Mouse (Mus musculus) Patski (cell line): ENCODE data around the gene Rbfox1. TPM values are rescaled to one million over a fixed set of nuclear protein-coding genes. Genes with fewer than 3 reads are reported as not detected.

Source experiments
- ATAC-seq: fragments of 100-300 bp; one replicate; pipeline ENCODE4 v1.8.0; 2021
- CTCF ChIA-PET: fragments of 350-600 bp; sonication (Branson Sonifier 250); formaldehyde crosslinking; loops from one replicate; lab custom pipeline; 2022; ENCODE audit warnings: inconsistent platforms; lab: Charles Lee
- POLR2A ChIA-PET: fragments of 350-600 bp; sonication (Branson Sonifier 250); formaldehyde crosslinking; loops from one replicate; lab custom pipeline; 2022; ENCODE audit warnings: antibody characterized with exemption, inconsistent platforms; lab: Charles Lee
- DNase-seq: peaks from one replicate; pipeline ENCODE4 v3.0.0-alpha.2; 2011; ENCODE audit warnings: low read depth, low spot score
- H3K27me3 ChIP-seq: fragments of 371-371 bp; one replicate; pipeline ENCODE4 v1.5.1; 2021
- CTCF ChIP-seq: fragments of 100-300 bp; IDR thresholded peaks from one replicate; pipeline ENCODE4 v1.5.1; 2021
- in situ Hi-C: fragments of 300-500 bp; cut with MboI; formaldehyde crosslinking; loops from 3 replicates; pipeline ENCODE4 v1.11.1; 2018; ENCODE audit warnings: low pct_unique_long_range_greater_than_20kb, mixed read lengths
- polyA plus RNA-seq: library from polyadenylated mRNA; unstranded; gene quantifications from one replicate; pipeline ENCODE4 v1.2.3, GENCODE M21; 2021

Rbfox1 gene
- polyA plus RNA-seq, 1 experiment from 2014 or later, result not detected

DNA sequence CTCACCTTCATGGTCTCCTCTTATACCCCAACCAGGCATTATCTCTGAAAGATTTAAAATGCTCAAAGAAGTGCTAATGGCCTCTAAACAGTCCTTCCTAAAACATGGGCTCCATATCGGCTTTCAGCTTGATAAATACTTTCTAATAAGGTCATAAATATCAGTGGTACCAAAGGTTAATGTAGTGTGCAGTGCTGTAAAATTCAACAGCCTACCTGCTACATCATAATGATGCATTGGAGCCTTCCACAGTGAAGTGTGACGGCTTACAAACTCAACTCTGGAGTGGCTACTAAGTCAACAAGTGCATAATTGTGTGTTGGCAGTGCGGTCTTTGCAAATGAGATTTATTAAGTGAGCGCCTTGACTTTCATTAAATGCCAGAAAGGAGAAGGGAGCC lies 1366.5 kb downstream of the Rbfox1 start:
- no peak for TF ChIP-seq CTCF
- CTCF ChIA-PET, result no interaction called here

DNA sequence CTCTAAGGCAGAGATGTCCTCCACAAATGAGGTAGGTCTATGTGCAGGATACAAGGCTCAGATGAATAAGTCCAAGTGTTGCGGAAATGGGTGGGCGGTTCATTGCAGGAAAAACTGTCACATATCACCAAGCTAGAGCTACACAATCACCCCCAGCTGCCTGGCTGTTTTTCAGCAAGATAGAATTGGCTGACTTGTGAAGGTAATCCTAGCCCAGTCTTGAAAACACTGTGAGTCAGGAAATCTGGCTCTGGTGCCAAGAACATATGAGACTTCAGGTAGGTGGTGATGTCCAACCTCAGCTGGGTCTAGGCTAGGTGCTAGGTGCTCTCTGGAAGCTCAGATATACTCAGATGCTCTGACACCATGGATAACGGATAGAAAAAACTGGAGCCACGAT lies 1372.2 kb downstream of the Rbfox1 start:
- in situ Hi-C loops, result no loop called here
- ChIA-PET POLR2A (no interaction called here), CTCF (no interaction called here)
- ATAC-seq, result no peak
- no peaks in the 10 kb centered on the region for H3K27me3 ChIP-seq
- no peak for DNase-seq
- no peak for TF ChIP-seq CTCF

More for the DNA sequence above, 1366.5 kb downstream of the Rbfox1 start:
- no peak for ATAC-seq
- in situ Hi-C loops, result no loop called here
- DNase-seq, result no peak
- POLR2A ChIA-PET, result no interaction called here
- H3K27me3 ChIP-seq, result no peaks in the 10 kb centered on the region

DNA sequence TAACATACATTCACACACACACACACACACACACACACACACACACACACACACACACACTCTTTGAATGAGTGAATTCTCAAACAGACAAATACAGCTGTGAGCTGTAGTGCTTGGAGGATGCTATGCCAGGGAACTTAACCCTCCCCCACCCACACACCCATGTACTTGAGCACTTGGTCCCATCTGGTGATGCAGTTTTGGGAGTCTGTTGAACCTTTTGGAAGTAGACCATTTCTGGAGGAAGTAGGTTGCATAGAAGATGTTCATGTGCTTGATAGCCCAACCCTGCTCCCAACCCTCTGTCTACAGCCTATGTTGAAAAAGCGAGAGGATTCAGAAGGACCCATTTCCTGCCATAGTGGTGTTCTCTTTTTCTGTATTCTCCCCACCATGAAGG lies 1378.1 kb downstream of the Rbfox1 start:
- no peak for TF ChIP-seq CTCF
- no peak for ATAC-seq
- H3K27me3 ChIP-seq, result no peaks in the 10 kb centered on the region
- POLR2A ChIA-PET, result no interaction called here
- in situ Hi-C loops, result no loop called here
- CTCF ChIA-PET, result interaction anchor here (1.5 kb wide), 1 partner anchor 16 kb away, joined by 3 read pairs; no protein-coding TSS in a partner anchor
- no peak for DNase-seq

DNA sequence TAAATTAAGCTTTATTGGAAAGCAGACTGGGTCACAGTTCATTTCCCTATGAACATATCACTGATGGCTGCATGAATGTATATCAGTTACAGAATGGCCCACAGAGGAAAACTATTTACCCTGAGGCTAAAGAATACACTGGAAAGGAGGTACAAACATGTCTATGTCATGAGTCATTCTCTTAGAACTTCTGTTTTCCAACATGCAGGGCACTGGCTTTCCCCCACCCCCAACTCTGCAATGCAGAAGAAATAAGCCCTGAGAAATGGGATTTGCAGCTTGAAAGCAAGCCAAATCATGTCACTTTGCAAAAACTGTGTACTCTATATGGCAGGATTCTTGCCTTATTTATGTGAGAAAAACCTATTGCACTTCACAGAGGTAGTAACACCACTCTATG lies 1380.6 kb downstream of the Rbfox1 start:
- TF ChIP-seq CTCF, result no peak
- ChIA-PET CTCF (interaction anchor here (0.8 to 1.4 kb wide), 2 partner anchors 16 to 215 kb away, joined by 3 read pairs; no protein-coding TSS in a partner anchor), POLR2A (interaction anchor here (0.6 to 0.8 kb wide), 3 partner anchors 21 to 378 kb away, joined by 3 read pairs; no protein-coding TSS in a partner anchor)
- ATAC-seq (peak; percentile 99), DNase-seq (peak; percentile 61)
- no peaks in the 10 kb centered on the region for H3K27me3 ChIP-seq
- in situ Hi-C loops, result no loop called here

GRCm38 (mm10) chr16:7275501-7275900 lies 1390.3 kb downstream of the Rbfox1 start:
- in situ Hi-C loops, result loop anchor here (10.0 kb wide), 2 partner anchors 481 to 771 kb away; no protein-coding TSS in a partner anchor
- TF ChIP-seq CTCF, result no peak
- CTCF ChIA-PET, result no interaction called here
- no peaks in the 10 kb centered on the region for H3K27me3 ChIP-seq
- DNase-seq, result no peak
- no peak for ATAC-seq
- POLR2A ChIA-PET, result no interaction called here

GRCm38 (mm10) chr16:7275901-7276300 lies 1390.7 kb downstream of the Rbfox1 start:
- in situ Hi-C loops, result loop anchor here (10.0 kb wide), 2 partner anchors 481 to 771 kb away; no protein-coding TSS in a partner anchor
- no peak for DNase-seq

DNA sequence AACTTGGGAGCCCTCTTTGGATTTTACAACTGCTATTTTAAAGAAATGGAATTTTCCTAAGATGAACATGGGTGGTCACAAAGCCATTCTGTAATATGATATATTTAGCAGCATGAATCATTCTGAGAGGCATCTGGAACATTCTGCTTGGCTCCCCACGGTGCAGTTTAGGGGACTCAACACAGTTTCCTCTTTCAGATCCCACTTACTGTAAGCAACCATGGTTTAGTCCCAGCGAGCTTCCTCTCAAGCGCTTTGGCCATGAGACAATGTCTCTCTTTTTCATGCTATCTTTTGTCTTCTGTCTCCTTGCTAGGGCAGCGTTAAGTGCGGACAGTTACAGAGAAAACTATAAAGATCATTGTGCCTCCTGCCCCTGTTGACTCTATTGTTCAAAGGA lies 1394.4 kb downstream of the Rbfox1 start:
- in situ Hi-C loops, result loop anchor here (10.0 kb wide), 2 partner anchors 485 to 775 kb away; no protein-coding TSS in a partner anchor
- ChIA-PET POLR2A (no interaction called here), CTCF (interaction anchor here (1.4 kb wide), 1 partner anchor 18 kb away, joined by 3 read pairs; no protein-coding TSS in a partner anchor)
- no peak for ATAC-seq
- no peaks in the 10 kb centered on the region for H3K27me3 ChIP-seq
- no peak for DNase-seq
- TF ChIP-seq CTCF, result no peak

More at GRCm38 (mm10) chr16:7275901-7276300, 1390.7 kb downstream of the Rbfox1 start:
- ChIA-PET POLR2A (no interaction called here), CTCF (interaction anchor here (0.6 to 0.8 kb wide), 3 partner anchors 10 to 226 kb away, joined by 3 to 4 read pairs (median 3); no protein-coding TSS in a partner anchor)
- no peak for ATAC-seq
- TF ChIP-seq CTCF, result peak; percentile 43
- no peaks in the 10 kb centered on the region for H3K27me3 ChIP-seq

DNA sequence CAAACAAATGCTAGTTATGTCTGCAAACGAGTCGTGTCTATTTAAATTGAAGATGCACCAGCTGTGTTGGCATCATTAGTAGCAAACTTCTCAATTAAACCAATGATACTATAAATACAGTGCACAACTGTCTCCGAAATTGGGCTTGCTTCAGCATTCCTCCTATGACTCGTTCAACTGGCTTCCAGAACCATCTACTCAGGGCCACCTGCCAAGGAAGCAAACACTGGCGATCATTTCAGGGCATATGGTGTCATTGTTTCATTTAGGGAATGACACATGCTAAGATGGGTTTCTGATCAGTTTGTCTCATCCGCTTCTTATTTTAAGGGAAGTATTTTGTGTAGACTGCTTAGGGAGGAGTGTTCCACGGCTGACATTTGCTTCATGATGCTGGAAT lies 1397.1 kb downstream of the Rbfox1 start:
- DNase-seq (no peak), ATAC-seq (peak; percentile 31)
- ChIA-PET POLR2A (no interaction called here), CTCF (interaction anchor here (0.7 kb wide), 1 partner anchor 16 kb away, joined by 3 read pairs; no protein-coding TSS in a partner anchor)
- no peak for TF ChIP-seq CTCF
- in situ Hi-C loops, result no loop called here
- no peaks in the 10 kb centered on the region for H3K27me3 ChIP-seq

GRCm38 (mm10) chr16:7292985-7293805 lies 1408.0 kb downstream of the Rbfox1 start:
- CTCF ChIA-PET, result no interaction called here
- POLR2A ChIA-PET, result no interaction called here
- no peak for DNase-seq
- in situ Hi-C loops, result no loop called here
- no peak for TF ChIP-seq CTCF
- H3K27me3 ChIP-seq, result no peaks in the 10 kb centered on the region
- no peak for ATAC-seq

GRCm38 (mm10) chr16:7302416-7302815 lies 1417.3 kb downstream of the Rbfox1 start:
- ChIA-PET CTCF (no interaction called here), POLR2A (no interaction called here)
- no peak for ATAC-seq
- no peaks in the 10 kb centered on the region for H3K27me3 ChIP-seq
- in situ Hi-C loops, result no loop called here
- TF ChIP-seq CTCF, result no peak
- no peak for DNase-seq

- TF ChIP-seq CTCF, result no peak
- H3K27me3 ChIP-seq, result no peaks in the 10 kb centered on the region
- DNase-seq, result no peak
- no peak for ATAC-seq
- CTCF ChIA-PET, result no interaction called here
- POLR2A ChIA-PET, result no interaction called here
- in situ Hi-C loops, result no loop called here
Observed at GRCm38 (mm10) chr16:7329196-7329595, 1444.0 kb downstream of the Rbfox1 start.
